Mouse (Mus musculus): ENCODE data around the gene Fam107b. TPM values are rescaled to one million over a fixed set of nuclear protein-coding genes. Genes with fewer than 3 reads are reported as not detected.

The Fam107b gene
- polyA plus RNA-seq, 1 experiment: 0.32 TPM

DNA sequence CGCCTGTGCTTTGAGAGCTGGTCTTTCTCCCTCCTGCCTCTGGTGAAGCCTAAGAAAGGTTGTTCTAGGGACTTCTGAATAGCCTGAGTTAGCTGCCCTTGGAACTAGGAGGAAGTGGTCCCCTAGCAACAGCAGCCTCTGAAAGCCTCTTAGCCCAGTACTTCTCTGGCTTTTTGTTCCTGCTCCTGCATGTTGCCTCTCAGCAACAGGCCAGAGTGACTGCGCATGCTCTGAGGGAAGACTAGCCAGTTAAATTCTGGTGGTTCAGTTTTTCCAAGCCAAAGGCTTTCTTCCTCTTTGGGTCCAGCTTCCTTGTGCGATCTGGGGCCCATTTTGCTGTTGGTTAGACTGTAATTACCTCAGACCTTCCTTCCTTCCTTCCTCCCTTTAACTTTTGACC is 98.4 kb downstream of the Fam107b start:
- no peak for TF ChIP-seq GATA1 (IDR thresholded peaks at IDR 0.05; ENCODE audit: low read length)

DNA sequence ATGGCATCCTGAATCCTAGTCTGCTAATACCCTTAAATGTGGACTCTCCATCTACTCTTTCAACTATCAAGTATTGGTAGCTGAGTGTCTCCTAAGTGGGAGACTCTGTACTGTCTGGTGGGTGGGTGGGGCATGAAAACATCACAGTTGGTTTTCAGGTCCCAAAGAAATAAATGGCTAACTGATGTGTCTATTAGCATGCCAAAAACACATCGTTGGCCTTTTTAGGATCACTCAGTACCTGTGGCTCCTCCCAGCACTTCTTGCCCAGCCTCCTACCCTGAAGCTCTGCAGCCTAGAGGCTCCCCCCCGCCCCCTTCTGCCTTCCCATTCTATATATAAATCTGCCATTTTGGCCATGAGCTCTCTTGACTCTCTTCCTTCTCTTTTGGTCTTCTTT is 99.4 kb downstream of the Fam107b start:
- no peak for TF ChIP-seq GATA1 (IDR thresholded peaks at IDR 0.05; ENCODE audit: low read length)

DNA sequence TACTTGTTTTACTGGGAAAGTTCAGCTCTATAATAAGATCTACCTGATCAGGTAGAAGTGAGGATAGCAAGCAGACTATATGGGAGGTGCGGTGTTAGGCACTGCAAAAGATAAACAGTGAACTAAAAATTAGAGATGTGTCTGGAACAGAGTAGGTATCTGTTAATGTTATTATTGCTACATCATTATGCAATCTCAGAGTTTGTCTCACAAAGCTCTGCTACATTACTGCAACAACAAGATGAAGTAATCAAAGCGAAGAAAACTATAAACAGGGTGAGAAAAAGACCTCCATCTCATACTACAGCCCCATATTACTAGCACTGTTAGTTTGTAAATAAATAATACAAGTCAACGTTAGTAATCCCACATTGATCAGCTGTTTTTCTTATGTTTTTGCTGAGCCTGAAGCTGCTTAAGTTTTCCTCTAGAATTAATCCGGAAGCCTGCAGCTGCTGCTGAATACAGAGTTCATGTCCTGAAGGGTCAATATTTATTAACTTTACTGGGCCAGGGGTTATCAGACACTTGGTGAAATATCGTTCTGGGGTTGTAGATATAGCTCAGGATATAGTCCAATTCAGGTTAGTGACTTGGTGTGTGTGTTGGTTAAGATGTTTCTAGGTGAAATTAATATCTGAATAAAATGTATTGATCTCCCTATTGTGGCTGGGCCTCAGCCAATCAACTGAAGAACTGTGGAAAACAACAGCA is 102.5 kb downstream of the Fam107b start:
- TF ChIP-seq GATA1 (IDR thresholded peaks at IDR 0.05; ENCODE audit: low read length): no peak

DNA sequence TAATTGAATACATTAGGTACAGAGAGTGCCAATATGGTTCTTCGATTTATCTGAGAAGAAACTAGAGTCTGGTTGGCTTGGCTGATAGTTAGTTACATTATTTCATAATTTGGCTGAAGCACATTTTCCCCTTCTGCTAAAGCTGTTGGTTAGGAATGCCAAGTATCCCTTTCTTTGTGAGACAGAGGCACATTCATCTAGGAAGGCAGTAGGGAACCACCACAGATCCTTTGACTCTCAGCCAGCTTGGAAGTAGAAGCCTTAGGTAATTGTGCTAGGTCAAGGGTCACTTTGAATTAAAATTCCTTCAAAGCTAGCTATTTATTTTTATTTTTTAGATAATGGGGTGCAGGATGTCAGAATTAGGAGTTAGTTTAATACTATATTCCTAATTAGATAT is 105.2 kb downstream of the Fam107b start:
- no peak for TF ChIP-seq GATA1 (IDR thresholded peaks at IDR 0.05; ENCODE audit: low read length)

DNA sequence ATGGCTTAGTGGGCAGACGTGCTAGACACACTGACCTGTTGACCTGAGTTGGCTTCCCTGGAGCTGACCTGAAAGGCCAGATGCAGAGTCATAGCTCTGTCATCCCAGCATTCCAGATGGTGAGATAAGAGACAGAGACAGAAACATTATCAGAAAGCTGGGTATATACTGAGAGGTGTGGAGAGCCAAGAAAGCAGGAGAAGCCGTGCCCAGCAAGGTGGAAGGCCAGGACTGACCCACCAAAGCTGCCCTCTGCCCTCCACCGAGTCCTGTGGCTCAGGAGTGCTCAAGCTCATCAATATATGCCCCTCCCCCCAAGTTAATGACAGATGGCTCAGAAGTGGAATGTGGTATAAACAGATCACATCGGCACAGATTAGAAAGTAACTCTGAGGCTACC is 112.4 kb downstream of the Fam107b start:
- TF ChIP-seq GATA1 (IDR thresholded peaks at IDR 0.05; ENCODE audit: low read length): no peak

DNA sequence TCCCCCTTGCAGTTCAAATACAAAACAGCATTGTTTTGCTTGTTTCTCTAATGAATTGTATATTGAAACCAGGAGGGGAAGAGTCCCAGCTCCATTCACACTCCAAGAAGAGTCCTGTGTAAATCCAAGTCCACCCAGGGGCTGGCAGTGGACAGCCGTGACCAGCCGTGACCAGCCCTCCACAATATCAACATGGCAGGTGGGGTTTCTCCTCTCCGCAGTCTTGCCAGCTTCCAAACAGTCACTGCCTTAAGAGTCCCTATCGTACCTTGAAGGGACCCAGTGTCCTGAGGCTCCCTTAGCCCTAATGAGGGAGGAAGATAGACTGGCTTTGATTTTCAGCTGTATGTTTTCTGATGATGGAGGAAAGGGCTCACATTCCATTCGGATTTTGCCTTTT is 113.1 kb downstream of the Fam107b start:
- no peak for TF ChIP-seq GATA1 (IDR thresholded peaks at IDR 0.05; ENCODE audit: low read length)

DNA sequence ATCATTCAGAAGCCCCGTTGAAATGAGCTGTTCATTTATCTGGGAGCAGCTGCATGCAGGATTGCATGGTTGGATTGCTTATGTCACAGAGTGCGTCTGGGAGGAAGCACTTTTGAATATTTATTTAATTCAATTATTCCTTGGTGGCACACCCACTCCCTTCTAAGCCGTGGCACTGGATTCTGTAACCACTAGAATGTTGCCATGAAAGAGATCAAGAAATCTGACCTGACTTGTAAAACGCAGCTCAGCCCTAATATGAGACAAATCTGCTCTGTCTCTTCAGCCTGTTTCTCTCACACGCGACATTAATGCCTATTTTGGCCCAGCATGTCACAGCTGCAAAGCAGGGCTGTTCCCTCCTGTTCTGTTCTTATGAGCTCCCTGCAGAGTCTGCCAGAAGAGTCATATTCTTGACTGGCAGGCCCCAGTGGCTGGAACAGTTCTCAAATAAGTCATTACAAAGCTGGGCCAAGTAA is 113.5 kb downstream of the Fam107b start:
- no peak for TF ChIP-seq GATA1 (IDR thresholded peaks at IDR 0.05; ENCODE audit: low read length)

DNA sequence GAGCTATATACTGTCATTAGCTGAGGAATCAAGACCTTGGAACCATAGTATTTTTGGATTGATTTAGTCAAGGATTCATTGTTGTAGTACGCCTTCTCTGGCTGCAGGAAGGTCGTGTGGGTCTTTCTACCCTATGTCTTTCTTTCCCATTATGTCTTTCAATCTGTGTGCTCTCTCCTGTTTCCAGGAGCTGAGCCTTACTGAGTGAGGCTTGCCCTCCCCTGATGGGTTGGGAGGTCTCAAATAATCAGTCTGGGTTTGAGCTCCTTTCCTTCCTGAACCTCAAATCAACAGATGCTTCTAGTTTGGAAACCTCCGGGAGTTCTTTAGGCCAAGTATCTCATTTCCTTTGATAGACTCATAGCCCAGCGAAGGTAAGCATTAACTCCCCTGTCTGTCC is 119.9 kb downstream of the Fam107b start:
- no peak for TF ChIP-seq GATA1 (IDR thresholded peaks at IDR 0.05; ENCODE audit: low read length)

DNA sequence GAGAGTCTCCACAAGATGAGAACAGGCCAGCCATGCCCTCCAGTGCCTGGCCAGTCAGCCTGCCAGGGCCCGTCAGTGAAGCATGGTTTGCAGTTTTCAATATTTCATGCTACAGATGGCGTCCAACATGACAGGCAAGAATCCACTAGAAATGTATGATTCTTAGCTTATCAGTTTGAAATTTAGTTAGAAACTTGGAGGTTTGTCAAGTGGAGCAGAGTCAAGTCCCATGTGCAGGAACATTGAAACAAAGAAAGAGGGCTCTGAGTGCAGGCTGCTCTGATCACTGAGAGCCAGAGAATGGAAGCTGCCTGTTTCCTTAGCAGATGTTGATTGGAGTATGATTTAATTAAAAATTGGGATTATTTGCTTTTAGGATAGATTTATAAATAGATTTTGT is 122.5 kb downstream of the Fam107b start:
- no peak for TF ChIP-seq GATA1 (IDR thresholded peaks at IDR 0.05; ENCODE audit: low read length)

DNA sequence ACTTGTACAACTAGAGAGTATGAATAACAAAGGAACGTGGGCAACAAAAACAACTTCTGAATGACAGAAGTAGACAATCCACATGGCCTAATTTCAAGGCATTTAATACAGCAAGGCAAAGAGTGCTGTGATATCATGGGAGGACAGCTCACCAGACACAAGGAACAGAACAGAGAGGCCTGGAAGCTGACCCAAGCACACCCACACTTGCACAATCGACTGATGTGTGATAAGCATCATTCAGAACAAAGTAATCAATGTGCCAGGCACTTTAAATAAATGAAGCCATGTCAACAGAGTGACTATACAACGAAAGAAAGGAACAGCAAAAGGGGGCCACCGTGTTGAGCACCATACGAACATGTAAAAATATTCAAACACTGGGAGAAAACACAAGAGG is 125.6 kb downstream of the Fam107b start:
- TF ChIP-seq GATA1 (IDR thresholded peaks at IDR 0.05; ENCODE audit: low read length): no peak

DNA sequence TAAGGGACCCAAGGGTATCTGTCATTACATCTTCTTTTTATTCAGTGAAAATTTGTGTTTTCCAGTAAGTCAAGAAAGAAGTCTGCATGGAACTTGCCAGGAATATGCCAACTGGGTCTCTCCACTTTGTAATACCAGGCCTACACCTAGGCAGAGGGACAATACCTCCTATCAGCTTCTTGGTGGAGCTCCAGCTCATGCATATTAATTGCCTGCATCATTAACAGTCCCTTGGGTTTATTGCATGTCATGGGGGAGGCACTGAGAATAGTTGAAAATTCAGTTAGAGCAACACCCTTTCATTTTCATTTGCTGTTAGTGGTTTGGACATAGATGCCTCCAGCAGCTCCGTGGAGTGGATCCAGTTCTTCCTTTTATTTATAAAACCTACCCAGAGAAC is 130.1 kb downstream of the Fam107b start:
- TF ChIP-seq GATA1 (IDR thresholded peaks at IDR 0.05; ENCODE audit: low read length): no peak

DNA sequence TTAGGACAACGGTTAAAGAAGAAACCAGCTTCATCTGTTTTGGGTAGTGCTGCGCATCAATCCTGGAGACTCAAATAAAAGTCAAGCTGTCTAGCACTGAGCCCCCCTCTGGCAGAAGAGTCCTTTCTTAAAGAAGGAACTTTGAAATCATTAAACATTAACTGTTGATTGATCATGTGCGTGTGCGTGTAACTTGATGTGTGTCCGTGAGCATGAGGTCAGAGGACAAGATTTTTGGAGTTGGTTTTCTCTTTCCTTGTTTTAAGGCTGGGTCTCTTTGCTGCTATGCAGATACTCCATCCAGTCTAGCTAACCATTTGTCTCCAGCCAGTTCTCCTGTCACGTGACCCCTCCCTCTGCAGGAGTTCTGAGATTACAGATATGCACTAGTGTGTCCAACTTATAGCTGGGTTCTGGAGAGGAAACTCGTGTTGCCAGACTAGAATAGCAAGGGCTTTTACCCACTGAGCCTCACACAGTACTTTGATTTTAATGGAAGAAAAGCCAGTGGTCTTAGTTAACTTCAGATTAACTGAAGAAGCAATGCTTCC is 132.4 kb downstream of the Fam107b start:
- no peak for TF ChIP-seq GATA1 (IDR thresholded peaks at IDR 0.05; ENCODE audit: low read length)

DNA sequence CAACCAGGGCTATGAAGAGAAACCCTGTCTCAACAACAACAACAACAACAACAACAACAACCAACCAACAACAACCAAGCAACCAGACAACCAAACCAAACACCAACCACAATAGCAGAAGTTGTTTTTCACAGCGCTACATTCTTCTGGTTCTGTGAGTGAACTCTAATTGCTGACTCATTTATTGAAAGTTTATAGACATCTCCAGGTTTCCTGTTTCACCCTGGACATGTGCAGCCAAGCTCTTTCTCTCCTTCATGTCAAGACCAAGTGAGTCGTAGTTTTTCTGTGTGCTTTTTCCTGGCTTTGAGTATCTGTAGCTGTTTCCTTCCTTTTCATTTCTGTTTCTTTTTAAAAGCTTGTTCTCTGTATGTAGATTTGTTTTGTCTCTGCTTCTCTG is 133.5 kb downstream of the Fam107b start:
- no peak for TF ChIP-seq GATA1 (IDR thresholded peaks at IDR 0.05; ENCODE audit: low read length)

DNA sequence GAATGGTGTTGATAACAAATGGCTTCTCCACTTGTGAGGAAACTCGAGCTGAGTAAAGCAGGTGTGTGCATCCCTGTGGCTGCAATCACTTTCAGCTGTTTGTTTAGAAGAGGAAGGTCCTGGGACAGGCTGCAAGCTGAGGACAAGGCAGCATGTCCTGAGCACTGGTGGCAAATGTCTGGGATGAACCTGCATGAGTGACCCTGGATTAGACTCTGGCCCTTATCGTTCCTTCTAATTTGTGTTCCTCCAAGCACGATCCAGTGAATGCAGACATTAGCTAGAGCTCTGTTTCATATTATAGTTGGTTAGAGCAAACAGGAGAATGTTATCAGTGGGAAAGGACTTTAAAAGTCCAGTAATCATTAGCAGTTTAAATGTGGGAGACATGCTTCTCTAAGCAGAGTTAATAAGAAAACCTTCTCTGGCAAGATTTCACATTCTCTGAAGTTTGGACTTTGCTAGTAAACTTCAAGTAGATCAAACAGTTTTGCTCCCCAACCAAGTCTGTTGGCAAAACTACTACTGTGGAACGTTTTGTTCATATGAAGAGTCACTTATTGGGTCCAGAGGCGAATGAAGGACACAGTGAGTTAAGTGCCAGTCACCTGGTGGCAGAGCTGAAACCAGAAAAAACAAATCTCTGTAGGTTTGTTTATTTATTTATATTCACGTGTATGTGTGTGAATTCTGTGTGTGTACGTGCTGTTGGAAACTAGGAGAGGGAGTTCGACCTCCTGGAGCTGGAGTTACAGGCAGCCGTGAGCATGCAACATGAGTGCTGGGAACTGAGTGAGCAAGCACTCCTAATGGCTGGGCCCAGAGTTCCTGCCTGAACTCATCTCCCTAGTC is 134.2 kb downstream of the Fam107b start:
- no peak for TF ChIP-seq GATA1 (IDR thresholded peaks at IDR 0.05; ENCODE audit: low read length)

DNA sequence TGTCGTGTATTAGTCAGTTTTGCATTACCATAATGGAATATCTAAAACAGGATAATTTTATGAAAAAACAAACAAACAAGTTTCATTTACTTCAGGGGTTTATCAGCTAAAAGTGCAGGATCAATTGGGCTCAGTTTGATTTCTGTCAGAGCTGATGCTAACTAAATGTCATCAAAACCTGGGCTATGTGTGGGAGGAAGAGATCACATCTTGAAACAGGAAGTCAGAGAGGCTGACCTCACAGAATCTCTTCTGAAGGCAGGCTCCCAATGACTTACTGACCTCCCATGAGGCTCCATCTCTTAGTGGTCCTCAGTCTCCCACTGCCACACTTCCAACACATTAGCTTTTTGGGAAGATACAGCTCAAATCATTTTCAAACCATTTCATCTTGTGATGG is 136.9 kb downstream of the Fam107b start:
- no peak for TF ChIP-seq GATA1 (IDR thresholded peaks at IDR 0.05; ENCODE audit: low read length)

DNA sequence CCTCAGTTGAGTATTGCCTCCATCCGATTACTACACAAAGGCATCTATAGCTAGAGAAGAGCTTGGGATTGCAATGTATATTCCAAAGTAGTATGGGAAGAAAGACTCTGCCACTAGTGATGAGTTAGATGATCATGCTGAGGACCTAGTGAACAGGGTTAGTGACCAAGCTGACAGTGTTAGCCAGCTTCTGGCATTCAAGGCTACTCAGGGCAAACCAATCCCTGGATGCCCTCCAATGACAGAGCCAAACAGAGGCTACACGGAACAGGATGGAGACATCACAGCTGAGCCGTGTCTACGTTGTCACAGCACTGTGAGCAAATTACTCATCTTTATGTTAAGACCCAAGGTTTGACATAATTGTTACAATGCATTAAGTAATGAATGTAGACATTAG is 138.3 kb downstream of the Fam107b start:
- no peak for TF ChIP-seq GATA1 (IDR thresholded peaks at IDR 0.05; ENCODE audit: low read length)

Data from G1E-ER4 (cell line).